Mouse (Mus musculus) embryo, embryonic 11.5 days (tissue): Measurements from ENCODE around the gene Ptpn3.
"Not testable (repeated sequence)": the region's sequence is repeated elsewhere in the genome, so short reads cannot be mapped to it uniquely, and the experiment has no call there.

Source experiments
- DNase-seq: peaks from one replicate; pipeline ENCODE4 v3.0.0-alpha.2; 2012; ENCODE audit warnings: low read depth, low spot score

Ptpn3 gene

DNA sequence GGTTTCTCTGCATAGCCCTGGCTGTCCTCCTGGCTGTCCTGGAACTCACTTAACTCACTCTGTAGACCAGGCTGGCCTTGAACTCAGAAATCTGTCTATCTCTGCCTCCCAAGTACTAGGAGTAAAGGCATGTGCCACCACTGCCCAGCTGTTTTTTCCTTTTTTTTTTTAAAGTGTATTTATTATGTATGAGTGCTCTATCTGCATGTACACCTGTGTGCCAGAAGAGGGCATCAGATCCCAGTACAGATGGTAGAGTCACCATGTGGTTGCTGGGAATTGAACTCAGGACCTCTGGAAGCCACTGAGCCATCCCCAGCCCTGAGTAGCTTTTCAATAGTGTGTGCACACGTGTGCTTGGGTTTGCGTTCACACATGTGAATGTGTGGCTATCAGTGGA is 76.9 kb downstream of the Ptpn3 start:
- no peak for DNase-seq

DNA sequence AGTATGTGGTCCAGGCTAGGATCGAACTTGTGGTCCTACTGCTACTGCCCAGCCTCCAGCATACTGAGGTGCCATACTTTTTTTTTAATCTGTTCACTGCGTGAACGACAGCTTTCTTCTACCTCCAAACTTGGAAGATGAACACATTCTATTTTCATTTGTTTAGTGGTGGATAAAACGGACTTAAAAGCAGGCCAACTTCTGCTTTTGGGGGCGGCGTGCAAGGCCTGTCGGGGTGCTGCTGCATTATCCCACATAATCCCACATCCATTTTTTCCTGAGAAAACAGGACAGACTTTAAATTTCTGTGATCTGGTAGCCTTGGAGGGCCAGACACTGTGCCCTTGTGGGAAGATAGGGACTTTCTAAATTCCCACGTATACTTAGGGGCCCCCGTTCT is 83.9 kb downstream of the Ptpn3 start:
- DNase-seq = no peak

DNA sequence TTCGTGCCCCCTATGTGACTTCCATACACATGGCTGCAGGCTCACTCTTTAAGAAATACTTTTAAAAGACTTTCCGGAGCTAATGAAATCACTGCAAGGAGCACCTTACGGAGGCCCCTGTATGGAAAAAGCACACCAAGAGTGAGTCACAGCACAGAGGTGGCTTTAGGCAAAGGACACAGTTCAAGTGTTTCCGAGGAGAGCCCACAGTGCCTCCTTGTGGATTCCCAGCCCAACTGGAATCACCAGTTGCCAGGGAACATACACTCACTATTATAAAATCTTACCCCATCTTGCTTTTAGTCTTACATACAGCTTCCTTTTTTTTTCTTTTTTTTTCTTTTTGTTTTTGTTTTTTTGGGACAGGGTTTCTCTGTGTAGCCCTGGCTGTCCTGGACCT is 85.1 kb downstream of the Ptpn3 start:
- no peak for DNase-seq

DNA sequence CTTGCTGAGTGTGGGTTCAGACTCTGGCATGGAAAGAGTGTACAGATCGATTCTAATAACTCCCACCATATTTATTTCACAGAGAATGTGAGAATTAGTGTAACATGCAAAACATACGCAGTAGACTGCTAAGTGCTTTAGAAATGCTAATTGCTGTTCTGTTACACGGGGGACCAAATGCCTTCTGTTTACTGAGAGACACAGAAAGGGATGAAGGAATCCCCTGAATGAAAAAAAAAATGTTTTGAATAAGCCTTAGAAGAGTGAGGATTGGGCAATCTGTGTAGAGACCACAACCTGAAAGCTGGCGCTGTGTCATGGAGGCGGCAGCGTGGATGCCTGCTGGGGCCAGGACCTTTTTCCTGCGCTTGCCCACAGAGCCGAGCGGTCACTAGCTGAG is 86.8 kb downstream of the Ptpn3 start:
- no peak for DNase-seq

GRCm38 (mm10) chr4:57214114-57214513 is 87.5 kb downstream of the Ptpn3 start:
- no peak for DNase-seq

DNA sequence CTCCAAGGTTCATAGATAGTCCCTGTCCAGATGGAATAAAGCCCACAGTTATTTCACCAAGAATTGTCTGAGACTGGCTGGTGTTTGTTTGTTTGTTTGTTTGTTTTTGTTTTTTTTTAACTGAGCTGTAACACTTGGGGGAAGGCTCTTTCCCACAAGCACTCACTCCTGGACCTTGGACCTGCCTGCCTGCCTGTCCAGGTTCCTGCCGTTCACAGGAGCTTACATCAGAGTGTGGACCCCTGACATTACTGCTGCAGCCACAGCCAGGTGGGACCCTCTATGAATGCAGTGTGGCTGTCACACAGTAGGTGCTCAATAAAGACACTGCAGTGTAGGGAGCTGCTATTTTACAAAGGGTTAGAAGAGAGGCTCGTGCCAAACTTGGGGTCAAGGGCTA is 89.9 kb downstream of the Ptpn3 start:
- no peak for DNase-seq

- DNase-seq = no peak
These were observed 95.7 kb downstream of the Ptpn3 start for GRCm38 (mm10) chr4:57205908-57206307.

DNA sequence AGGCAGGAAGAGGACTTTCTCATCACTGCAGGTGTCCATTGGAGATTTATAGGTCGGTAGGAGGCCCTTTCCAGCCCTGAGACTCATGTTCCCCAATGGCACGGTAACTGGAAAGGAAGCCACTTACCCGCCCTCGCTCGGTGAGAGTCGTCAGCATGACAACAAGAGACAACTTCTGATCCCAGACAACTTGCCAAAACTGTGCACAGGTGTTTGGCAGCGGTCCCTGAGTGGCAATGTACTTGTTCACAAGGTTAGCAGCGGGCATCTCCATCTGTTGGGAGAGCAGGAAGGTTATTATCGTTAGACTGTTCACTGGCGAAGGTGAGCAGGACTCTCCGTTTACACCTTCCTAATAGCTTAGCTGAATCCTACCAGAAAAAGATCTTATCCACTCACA is 96.9 kb downstream of the Ptpn3 start:
- DNase-seq = no peak

- DNase-seq = no peak
These were observed 98.8 kb downstream of the Ptpn3 start for GRCm38 (mm10) chr4:57202660-57203361.

- DNase-seq = no peak
These were observed 99.5 kb downstream of the Ptpn3 start for GRCm38 (mm10) chr4:57202132-57202531.

GRCm38 (mm10) chr4:57200661-57201060 is 101.0 kb downstream of the Ptpn3 start:
- DNase-seq = no peak

DNA sequence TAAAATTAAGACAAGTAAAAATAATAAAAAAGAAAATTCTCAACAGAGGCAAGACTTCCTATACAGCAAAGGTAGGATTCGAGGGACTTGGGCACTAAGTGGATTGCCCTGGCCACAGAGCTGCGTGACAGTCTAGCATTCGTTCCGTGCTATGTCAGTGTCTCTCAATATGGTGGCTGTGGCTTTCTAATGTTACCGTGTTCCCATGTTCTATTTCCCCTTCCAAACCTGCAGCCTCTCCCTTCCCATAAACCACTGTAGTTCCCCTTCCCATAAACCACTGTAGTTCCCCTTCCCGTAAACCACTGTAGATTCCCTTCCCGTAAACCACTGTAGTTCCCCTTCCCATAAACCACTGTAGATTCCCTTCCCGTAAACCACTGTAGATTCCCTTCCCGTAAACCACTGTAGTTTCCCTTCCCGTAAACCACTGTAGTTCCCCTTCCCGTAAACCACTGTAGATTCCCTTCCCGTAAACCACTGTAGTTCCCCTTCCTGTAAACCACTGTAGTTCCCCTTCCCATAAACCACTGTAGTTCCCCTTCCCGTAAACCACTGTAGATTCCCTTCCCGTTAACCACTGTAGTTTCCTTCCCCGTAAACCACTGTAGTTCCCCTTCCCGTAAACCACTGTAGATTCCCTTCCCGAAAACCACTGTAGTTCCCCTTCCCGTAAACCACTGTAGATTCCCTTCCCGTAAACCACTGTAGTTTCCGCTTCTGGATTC is 102.8 kb downstream of the Ptpn3 start:
- DNase-seq = not testable (repeated sequence)

DNA sequence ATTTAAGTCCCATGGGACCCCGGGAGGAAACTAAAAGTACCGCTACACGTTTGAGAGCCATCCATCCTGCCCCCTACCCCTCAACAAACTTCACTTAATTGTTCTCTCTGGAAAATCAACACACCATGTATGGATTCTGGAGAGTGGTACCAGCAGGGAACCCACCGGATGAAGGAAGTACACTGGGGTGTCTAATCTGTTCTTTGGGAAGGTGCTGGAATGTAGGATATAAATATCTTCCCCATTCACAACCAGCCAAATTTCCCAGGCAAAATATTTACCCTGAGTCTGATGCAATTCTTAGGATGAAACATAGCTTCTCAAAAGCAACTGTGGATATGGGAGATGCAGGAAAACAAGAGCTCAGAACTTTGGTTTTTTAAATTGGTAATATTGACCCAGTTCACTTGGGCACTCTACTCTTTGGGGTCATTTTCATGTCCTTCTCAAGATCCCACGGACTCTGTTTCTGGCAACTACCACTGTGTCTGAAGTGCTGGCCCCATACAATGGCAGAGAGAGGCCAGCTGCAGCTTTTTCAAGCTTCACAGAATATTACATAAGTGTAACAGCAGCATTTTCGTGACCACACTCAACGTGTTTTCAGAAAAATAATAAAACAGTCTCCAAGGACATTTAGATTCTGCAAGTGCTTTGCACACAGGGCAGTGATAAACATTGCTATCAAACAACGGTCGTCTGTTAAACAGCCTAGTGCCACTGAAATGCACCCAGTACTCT is 109.9 kb downstream of the Ptpn3 start:
- no peak for DNase-seq

DNA sequence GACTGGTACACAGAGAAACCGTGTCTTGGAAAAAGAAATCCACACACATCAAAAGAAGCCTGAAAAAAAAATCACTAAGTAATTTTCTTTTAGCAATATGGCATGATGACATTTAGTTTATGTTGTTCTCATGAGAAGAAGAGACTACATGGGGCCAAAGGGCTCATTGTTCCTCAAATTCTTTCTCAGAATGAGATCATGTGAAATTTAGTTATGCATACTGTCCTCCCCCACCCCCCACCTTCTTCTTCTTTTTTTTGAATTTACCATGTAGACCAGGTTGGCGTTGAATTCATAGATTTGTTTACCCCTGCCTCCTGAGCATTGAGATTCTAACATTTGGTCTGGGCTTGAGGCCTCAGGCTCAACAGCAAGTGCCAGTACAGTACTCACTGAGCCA is 111.8 kb downstream of the Ptpn3 start:
- DNase-seq = no peak

- DNase-seq = no peak
These were observed 115.6 kb downstream of the Ptpn3 start for GRCm38 (mm10) chr4:57186035-57186434.

DNA sequence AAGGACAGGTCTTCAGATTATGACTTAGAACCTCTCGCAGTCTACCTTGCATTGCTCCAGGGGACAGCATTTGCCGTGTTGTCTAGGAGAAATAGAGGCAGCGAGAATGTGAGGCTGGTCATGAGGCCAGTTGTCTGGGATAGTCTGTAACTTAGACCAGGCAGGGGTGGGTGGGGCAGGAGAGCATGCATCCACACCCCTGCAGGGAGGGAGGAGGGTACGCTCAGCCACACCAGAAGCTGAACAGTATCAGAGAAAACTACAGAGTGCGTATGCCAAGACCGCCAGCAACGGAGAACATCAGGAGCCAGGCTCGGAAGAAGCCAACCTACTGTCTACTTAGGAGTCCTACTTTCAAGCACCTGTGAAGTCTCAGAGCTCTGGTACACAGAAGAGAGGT is 116.2 kb downstream of the Ptpn3 start:
- DNase-seq = no peak

DNA sequence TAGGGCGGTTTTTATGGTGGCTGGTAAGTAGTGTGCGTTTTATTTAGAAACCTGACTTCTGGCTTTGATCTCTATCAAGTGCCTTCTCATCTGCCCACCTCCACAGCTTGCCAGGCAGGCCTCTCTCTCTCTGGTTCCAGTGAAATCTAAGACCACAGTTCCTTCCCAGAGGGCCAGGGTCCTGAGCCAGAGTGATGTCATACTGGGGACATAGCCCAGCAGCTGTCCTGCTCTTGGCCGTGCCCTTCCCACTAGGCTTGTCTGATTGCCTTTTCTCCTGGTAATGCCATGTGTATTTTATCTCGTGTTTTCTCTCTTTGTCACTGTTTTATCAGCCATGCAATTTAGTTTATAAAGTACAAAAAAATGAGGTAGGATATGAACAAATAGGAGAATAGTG is 118.1 kb downstream of the Ptpn3 start:
- DNase-seq = no peak

GRCm38 (mm10) chr4:57181538-57181937 is 120.1 kb downstream of the Ptpn3 start:
- DNase-seq = no peak

DNA sequence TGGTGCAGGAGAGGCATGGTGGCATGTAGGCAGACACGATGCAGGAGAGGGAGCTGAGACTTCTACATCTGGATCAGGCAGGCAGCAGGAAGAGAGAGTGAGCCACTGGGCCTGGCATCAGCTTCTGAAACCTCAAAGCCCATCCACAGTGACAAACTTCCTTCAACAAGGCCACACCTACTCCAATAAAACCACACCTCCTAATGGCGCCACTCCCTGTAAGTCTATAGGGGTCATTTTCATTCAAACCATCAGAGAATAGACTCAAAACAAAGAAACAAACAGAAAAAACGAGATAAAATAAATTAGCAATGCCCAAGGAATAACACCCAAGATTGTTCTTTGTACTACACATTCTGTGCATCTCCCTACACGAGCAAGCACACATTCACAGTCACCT is 122.8 kb downstream of the Ptpn3 start:
- DNase-seq = no peak

DNA sequence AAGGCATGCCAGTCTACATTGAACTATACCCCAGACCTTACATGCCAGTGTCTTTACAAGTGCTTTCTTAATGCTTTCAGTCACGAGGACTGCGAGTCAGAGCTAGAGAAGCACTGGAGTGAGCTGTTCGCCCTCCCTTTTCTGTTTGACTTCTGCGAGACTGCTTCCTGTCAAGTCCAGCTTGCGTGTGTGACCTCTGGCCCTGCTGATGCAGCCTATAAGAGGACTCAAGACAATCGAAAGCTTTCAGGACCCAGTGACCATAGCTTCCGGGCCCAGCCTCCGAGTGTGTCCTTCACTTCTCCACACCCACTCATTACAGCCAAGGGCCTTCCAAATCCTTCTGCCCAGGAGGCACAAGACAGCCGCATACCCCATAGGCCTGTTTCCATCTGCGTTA is 126.3 kb downstream of the Ptpn3 start:
- DNase-seq = no peak

- no peak for DNase-seq
These were observed 128.8 kb downstream of the Ptpn3 start for GRCm38 (mm10) chr4:57172861-57173260.

DNA sequence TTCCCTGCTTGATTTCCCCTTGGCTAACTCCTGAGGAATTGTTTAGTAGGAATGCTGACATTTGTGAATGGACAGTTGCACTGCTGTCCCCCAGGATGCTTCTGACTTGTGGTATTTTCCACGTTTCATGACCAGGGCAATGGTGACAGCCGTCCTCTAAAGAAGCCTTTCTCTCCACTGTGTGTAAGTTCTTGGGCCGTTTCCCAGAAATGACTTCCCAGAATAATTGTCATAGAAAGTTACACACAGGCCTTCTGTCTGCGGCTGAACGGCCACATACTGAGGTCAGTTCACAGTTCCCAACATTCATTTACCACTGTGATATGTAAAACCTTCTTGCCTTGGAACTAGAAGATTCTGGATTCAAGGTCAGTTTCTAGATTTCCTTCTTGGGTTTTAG is 129.8 kb downstream of the Ptpn3 start:
- DNase-seq = no peak

- DNase-seq = no peak
These were observed 133.0 kb downstream of the Ptpn3 start for GRCm38 (mm10) chr4:57168680-57169079.
